Mouse (Mus musculus) limb, embryonic 12.5 days (tissue): Measurements from ENCODE around the gene H2-M10.5. TPM values are rescaled to one million over a fixed set of nuclear protein-coding genes. Genes with fewer than 3 reads are reported as not detected.
A peak's percentile ranks its signal among the peaks of the same experiment; 100 is the strongest.
"Not testable (repeated sequence)": the region's sequence is repeated elsewhere in the genome, so short reads cannot be mapped to it uniquely, and the experiment has no call there.

Experiments used
- ATAC-seq: fragments of 200-750 bp; cut with Nextera tagmentation; 2 replicates; pipeline ENCODE4 v1.8.0; 2017; ENCODE audit warnings: low read depth, moderate TSS enrichment; ENCODE audit not compliant: insufficient number of reproducible peaks, insufficient read depth, low FRiP score, low TSS enrichment
- H3K27ac ChIP-seq: fragments of 300-500 bp; sonication (generic); 2 replicates; pipeline ENCODE4 v1.5.1; 2016; ENCODE audit warnings: mild to moderate bottlenecking, moderate library complexity
- H3K27me3 ChIP-seq: fragments of 300-500 bp; sonication (generic); 2 replicates; pipeline ENCODE4 v1.6.1; 2016; ENCODE audit warnings: mild to moderate bottlenecking, moderate library complexity
- H3K36me3 ChIP-seq: fragments of 300-500 bp; sonication (generic); 2 replicates; pipeline ENCODE4 v1.6.1; 2016; ENCODE audit warnings: mild to moderate bottlenecking, moderate library complexity
- H3K4me1 ChIP-seq: fragments of 300-500 bp; sonication (generic); replicated peaks from 2 replicates; pipeline ENCODE4 v1.6.1; 2016
- H3K4me2 ChIP-seq: fragments of 300-500 bp; sonication (generic); 2 replicates; pipeline ENCODE4 v1.6.1; 2016; ENCODE audit warnings: mild to moderate bottlenecking, moderate library complexity
- H3K4me3 ChIP-seq: fragments of 300-500 bp; sonication (generic); replicated peaks from 2 replicates; pipeline ENCODE4 v1.5.1; 2016; ENCODE audit warnings: mild to moderate bottlenecking
- H3K9ac ChIP-seq: fragments of 300-500 bp; sonication (generic); replicated peaks from 2 replicates; pipeline ENCODE4 v1.6.1; 2016; ENCODE audit warnings: mild to moderate bottlenecking, moderate library complexity
- H3K9me3 ChIP-seq: fragments of 300-500 bp; sonication (generic); 2 replicates; pipeline ENCODE4 v1.6.1; 2016; ENCODE audit warnings: mild to moderate bottlenecking, moderate library complexity
- WGBS: fragments of 180-500 bp; shearing (Covaris S2); methylation state at CpG from one replicate; pipeline ENCODE4 v1.1.7; 2016; 5-methylcytosine and 5-hydroxymethylcytosine counted together
- polyA plus RNA-seq: library from polyadenylated mRNA; unstranded; fragments of >200 nt; fragmentation: Nextera tagmentation; extraction: Ambion mirVana; gene quantifications from 2 replicates; pipeline ENCODE4 v1.2.1, GENCODE M21; 2016

The H2-M10.5 gene
- not detected in 2 replicates for polyA plus RNA-seq

DNA sequence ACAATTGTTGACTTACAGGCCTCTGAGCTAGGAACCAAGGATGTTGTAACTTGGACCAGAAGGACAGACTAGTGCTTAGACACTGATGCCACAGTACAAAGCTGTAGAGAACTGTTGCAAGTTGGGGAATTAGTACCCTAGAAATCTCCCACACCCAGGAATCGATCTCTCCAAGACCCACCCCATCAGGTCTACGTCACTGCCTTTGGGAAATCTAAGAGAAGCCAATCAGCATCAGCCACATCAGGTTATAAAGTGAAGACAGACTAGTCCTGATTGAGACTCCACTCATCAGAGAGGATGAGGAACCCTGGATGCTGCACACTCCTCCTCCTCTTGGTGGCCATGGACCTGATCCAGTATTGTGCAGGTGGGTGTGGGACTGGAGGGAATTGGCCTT lies at the start of gene H2-M10.5:
Gene H2-M10.5 (plus strand): TSS at position 301 of the 400 bp plus-strand sequence.
- ATAC-seq = not testable (repeated sequence)

GRCm38 (mm10) chr17:36726046-36726445 lies 46.7 kb upstream of the H2-M10.5 start:
- Histone ChIP-seq H3K4me1 (no peaks in the 10 kb centered on the region), H3K27me3 (no peaks in the 10 kb centered on the region), H3K27ac (no peak overlapping the region), H3K36me3 (no peaks in the 10 kb centered on the region), H3K9ac (no peak overlapping the region), H3K4me2 (no peak overlapping the region), H3K9me3 (no peaks in the 10 kb centered on the region), H3K4me3 (no peak overlapping the region)
- 17% methylated on average over 2 of the region's 2 CpGs for WGBS
- ATAC-seq = no peak

More for the DNA sequence above, at the start of gene H2-M10.5:
- 87% methylated on average over 2 of the region's 2 CpGs for WGBS
- H3K4me3 ChIP-seq, H3K9ac ChIP-seq, H3K4me1 ChIP-seq, H3K4me2 ChIP-seq, H3K27ac ChIP-seq, H3K9me3 ChIP-seq, H3K36me3 ChIP-seq, H3K27me3 ChIP-seq: not testable (repeated sequence)

DNA sequence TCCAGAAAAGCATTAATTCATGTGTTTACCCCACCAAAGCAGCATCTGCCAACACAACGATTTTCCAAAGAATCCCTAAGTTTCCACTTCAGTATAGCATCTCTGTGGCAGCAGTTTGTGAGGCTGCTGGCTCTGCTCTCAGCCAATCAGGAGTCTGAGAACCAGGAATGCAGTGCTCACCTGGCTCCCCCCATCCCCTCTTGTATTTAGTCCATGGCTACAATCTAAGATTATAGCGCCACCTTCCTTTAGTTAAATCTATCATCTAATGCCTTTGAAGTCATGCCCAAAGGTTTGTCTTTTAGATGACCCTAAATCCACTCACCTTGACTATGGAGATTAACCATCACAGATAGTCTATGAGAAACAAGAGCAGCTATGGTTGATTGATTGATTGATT lies 8.9 kb upstream of the H2-M10.5 start:
- H3K27ac ChIP-seq = no peak overlapping the region
- no peaks in the 10 kb centered on the region for H3K4me1 ChIP-seq
- ATAC-seq = no peak
- no peak overlapping the region for H3K9ac ChIP-seq
- no peaks in the 10 kb centered on the region for H3K9me3 ChIP-seq
- WGBS = 47% methylated on average over 2 of the region's 2 CpGs
- H3K27me3 ChIP-seq = no peaks in the 10 kb centered on the region
- no peaks in the 10 kb centered on the region for H3K36me3 ChIP-seq
- no peak overlapping the region for H3K4me3 ChIP-seq
- no peak overlapping the region for H3K4me2 ChIP-seq

DNA sequence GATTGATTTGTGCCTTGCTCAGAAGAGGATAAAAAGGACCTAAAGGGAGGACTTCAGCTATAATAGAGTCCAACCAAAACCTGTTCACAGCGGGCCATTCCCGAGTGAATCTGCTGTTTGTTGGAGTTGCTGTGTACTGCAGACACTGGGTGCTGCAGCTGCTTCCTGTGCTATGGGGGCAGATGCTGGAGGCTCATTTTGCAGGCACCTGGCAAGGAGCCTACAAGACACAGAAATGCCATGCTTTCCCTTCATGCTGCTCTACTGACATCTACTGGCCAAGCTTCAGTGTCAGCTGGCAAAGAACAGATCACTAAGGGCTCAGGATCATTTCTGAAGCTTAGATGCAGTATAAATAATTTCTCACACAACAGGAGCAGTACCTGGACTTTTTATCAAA lies 8.5 kb upstream of the H2-M10.5 start:
- not testable (repeated sequence) for H3K9me3 ChIP-seq, H3K4me3 ChIP-seq, H3K27ac ChIP-seq, H3K4me1 ChIP-seq, H3K4me2 ChIP-seq, H3K36me3 ChIP-seq, ATAC-seq, H3K27me3 ChIP-seq, H3K9ac ChIP-seq
- WGBS = 17% methylated on average over 2 of the region's 2 CpGs

DNA sequence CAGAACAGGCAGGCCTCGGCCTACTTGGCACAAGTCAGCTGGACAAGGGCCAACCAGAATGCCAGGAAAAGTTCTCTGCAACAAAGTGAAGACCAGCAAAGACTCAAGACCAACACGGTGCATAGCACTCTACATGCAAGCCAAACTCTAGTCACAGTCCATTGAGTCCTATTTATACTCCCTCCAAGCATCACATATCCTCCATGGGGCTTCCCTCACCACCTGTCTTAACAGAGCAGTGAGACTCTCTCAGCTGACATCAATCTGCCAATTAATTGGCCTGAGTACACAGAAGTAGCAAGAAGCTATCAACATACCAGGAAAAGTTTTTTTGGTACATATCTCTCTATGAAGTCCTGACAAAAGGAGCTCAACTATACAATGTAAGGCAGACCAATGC lies 7.3 kb upstream of the H2-M10.5 start:
- H3K27me3 ChIP-seq, H3K4me1 ChIP-seq, H3K4me3 ChIP-seq, ATAC-seq, H3K9me3 ChIP-seq, H3K4me2 ChIP-seq, H3K27ac ChIP-seq, H3K9ac ChIP-seq, H3K36me3 ChIP-seq: not testable (repeated sequence)
- WGBS = 75% methylated on average over 2 of the region's 2 CpGs

GRCm38 (mm10) chr17:36781533-36781932 lies 8.8 kb downstream of the H2-M10.5 start:
- Histone ChIP-seq H3K4me1 (no peaks in the 10 kb centered on the region), H3K4me2 (no peak overlapping the region), H3K4me3 (no peak overlapping the region), H3K36me3 (no peaks in the 10 kb centered on the region), H3K27ac (no peak overlapping the region), H3K9ac (no peak overlapping the region), H3K27me3 (no peaks in the 10 kb centered on the region), H3K9me3 (no peaks in the 10 kb centered on the region)
- ATAC-seq = no peak
- WGBS = 74% methylated on average over 3 of the region's 3 CpGs

DNA sequence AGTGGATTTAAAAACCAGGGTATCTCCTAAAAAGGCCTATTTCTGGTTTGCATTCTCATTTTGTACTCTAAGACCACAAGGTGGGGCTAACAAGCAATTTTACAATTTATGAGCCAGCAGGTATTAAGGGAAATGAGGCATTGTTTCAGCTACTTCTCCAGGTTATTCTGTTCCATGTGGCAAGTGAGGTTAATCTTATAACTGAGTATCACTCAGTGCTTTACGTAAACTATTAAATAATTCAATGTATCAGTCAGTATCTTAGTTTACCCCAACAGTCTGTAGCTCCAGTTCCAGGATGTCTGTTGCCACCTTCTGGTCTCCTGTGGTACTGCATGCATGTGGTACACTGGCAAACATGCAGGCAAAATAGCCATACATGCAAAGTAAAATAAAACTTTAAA lies 13.8 kb downstream of the H2-M10.5 start:
- not testable (repeated sequence) for H3K9me3 ChIP-seq, H3K27ac ChIP-seq, ATAC-seq, H3K4me2 ChIP-seq, H3K4me3 ChIP-seq, H3K9ac ChIP-seq, H3K36me3 ChIP-seq, H3K27me3 ChIP-seq, H3K4me1 ChIP-seq
- WGBS = 40% methylated on average over 1 of the region's 1 CpGs

DNA sequence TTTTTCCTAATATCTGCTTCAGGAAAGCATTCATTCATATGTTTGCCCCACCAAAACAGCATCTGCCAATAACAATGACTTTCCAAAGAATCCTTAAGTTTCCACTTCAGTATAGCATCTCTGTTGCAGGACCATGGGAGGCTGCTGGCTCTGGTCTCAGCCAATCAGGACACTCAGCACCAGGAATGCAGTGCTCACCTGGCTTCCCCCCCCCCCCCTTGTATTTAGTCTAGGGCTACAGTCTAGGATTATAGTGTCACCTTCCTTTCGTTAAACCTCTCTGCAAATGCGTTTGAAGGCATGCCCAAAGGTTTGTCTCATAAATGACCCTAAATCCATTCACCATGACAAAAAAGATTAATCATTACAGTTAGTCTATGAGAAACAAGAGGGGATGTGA lies 15.6 kb downstream of the H2-M10.5 start:
- no peaks in the 10 kb centered on the region for H3K27me3 ChIP-seq
- WGBS = 73% methylated on average over 2 of the region's 2 CpGs
- no peaks in the 10 kb centered on the region for H3K9me3 ChIP-seq
- no peak overlapping the region for H3K4me3 ChIP-seq
- H3K4me1 ChIP-seq = no peaks in the 10 kb centered on the region
- H3K9ac ChIP-seq = no peak overlapping the region
- H3K27ac ChIP-seq = no peak overlapping the region
- H3K36me3 ChIP-seq = no peaks in the 10 kb centered on the region
- no peak overlapping the region for H3K4me2 ChIP-seq
- no peak for ATAC-seq

GRCm38 (mm10) chr17:36788801-36789200 lies 16.1 kb downstream of the H2-M10.5 start:
- H3K9me3 ChIP-seq, H3K9ac ChIP-seq, H3K4me3 ChIP-seq, H3K27me3 ChIP-seq, H3K4me1 ChIP-seq, H3K4me2 ChIP-seq, H3K27ac ChIP-seq, H3K36me3 ChIP-seq: not testable (repeated sequence)
- peak; percentile 37; the same call in 1 of the 2 replicates for ATAC-seq

DNA sequence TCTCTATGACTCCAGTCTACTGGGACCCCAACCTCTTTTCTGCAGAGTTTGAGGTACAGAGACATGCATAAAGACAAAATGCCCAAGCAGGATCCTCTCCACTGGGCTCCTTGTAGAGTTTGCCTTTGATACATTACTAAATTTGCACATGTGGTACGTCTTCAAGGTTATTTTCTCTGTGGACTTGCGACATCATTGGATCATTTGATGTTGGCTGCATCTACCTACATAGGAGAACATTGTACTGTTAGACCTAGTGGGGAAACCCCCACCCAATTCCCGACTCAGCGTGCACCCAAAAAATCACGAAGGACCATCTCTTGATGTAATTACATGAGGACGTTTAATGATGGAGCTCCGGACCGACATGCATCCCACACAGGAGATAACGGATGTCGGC lies 26.8 kb downstream of the H2-M10.5 start:
- Histone ChIP-seq H3K27ac (no peak overlapping the region), H3K9me3 (no peaks in the 10 kb centered on the region), H3K4me3 (no peak overlapping the region), H3K27me3 (no peaks in the 10 kb centered on the region), H3K9ac (no peak overlapping the region), H3K36me3 (no peaks in the 10 kb centered on the region), H3K4me1 (no peaks in the 10 kb centered on the region), H3K4me2 (no peak overlapping the region)
- WGBS = 89% methylated on average over 10 of the region's 10 CpGs
- ATAC-seq = no peak

GRCm38 (mm10) chr17:36799921-36800462 lies 27.3 kb downstream of the H2-M10.5 start:
- H3K4me1 ChIP-seq, H3K27me3 ChIP-seq, H3K9ac ChIP-seq, H3K36me3 ChIP-seq, H3K4me2 ChIP-seq, H3K4me3 ChIP-seq, H3K27ac ChIP-seq, H3K9me3 ChIP-seq, ATAC-seq: not testable (repeated sequence)
- WGBS = 66% methylated on average over 4 of the region's 4 CpGs

DNA sequence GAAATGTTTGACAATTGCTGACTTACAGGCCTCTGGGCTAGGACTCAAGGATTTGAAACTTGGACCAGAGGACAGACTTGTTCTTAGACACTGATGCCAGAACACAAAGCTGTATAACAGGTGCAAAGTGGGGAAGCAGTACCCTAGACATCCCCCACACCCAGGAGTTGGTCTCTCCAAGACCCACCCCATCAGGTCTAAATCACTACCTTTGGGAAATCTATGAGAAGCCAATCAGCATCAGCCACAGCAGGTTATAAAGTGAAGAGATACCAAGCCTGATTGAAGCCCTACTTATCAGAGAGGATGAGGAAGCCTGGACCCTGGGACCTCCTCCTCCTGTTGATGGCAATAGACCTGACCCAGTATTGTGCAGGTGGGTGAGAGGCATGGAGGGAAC lies 39.2 kb downstream of the H2-M10.5 start, which contains the start of gene H2-M10.6:
Gene H2-M10.6 (plus strand): TSS at position 301 of the 400 bp plus-strand sequence.
- Histone ChIP-seq H3K36me3 (no peaks in the 10 kb centered on the region), H3K9me3 (no peaks in the 10 kb centered on the region), H3K4me2 (no peak within 1 kb of the TSS), H3K9ac (no peak within 1 kb of the TSS), H3K27me3 (no peaks in the 10 kb centered on the region), H3K4me3 (no peak within 1 kb of the TSS), H3K4me1 (no peaks in the 10 kb centered on the region), H3K27ac (no peak within 1 kb of the TSS)
- no peak for ATAC-seq
